Mouse (Mus musculus) CH12.LX (cell line): ENCODE measurements around the gene Grk5. TPM values are rescaled to one million over a fixed set of nuclear protein-coding genes. Genes with fewer than 3 reads are reported as not detected.

Experiments used
- DNase-seq: peaks from one replicate; pipeline ENCODE4 v3.0.0-alpha.2; 2013; ENCODE audit errors: extremely low read depth
- H3K27ac ChIP-seq: 2 replicates; pipeline ENCODE4 v1.5.1; 2012; ENCODE audit warnings: low read depth, mild to moderate bottlenecking, control low read depth, moderate library complexity; ENCODE audit not compliant: insufficient read depth
- H3K27me3 ChIP-seq: replicated peaks from 2 replicates; pipeline ENCODE3; 2012; ENCODE audit warnings: inconsistent platforms
- H3K36me3 ChIP-seq, 2 experiments: replicated peaks in 1 of 2; 2 replicates each; pipeline versions ENCODE3 to v1.6.1; 2012; ENCODE audit warnings: inconsistent platforms in 1 of 2, low read length in 1 of 2, mild to moderate bottlenecking in 1 of 2, mixed read lengths in 1 of 2, moderate library complexity in 1 of 2; ENCODE audit not compliant: control insufficient read depth in 1 of 2, insufficient read depth in 1 of 2
- H3K4me1 ChIP-seq, 2 experiments: 2 replicates each; pipeline ENCODE4 v1.6.1; 2012; ENCODE audit warnings: inconsistent platforms in 1 of 2, moderate library complexity in 1 of 2; ENCODE audit not compliant: insufficient read depth in 2 of 2, control insufficient read depth in 1 of 2
- H3K4me2 ChIP-seq: 2 replicates; pipeline ENCODE4 v1.6.1; 2012; ENCODE audit warnings: low read depth, mild to moderate bottlenecking, control low read depth; ENCODE audit not compliant: poor library complexity, insufficient read depth, severe bottlenecking
- H3K4me3 ChIP-seq, 3 experiments: fragments of 150-350 bp in 1 of 3; sonication (generic) in 1 of 3; replicated peaks in 1 of 3; 2 replicates each; pipeline versions ENCODE3 to v1.5.1; 2011 to 2012; ENCODE audit warnings: low read depth in 2 of 3, low read length in 2 of 3, mild to moderate bottlenecking in 2 of 3, moderate library complexity in 2 of 3, control low read depth in 1 of 3, improper control_type of control experiment in 1 of 3, inconsistent platforms in 1 of 3, mixed read lengths in 1 of 3; ENCODE audit not compliant: poor library complexity in 1 of 3
- H3K79me2 ChIP-seq: replicated peaks from 2 replicates; pipeline ENCODE4 v1.6.1; 2012; ENCODE audit warnings: mild to moderate bottlenecking, moderate library complexity; ENCODE audit not compliant: control insufficient read depth, poor library complexity, insufficient read depth, severe bottlenecking; ENCODE audit errors: extremely low read depth
- H3K9ac ChIP-seq: 2 replicates; pipeline ENCODE4 v1.6.1; 2012; ENCODE audit warnings: low read depth, mild to moderate bottlenecking, control low read depth, moderate library complexity; ENCODE audit not compliant: insufficient read depth
- H3K9me3 ChIP-seq: replicated peaks from 2 replicates; pipeline ENCODE3; 2012; ENCODE audit warnings: low read length, inconsistent platforms, mixed read lengths
- BHLHE40 ChIP-seq: IDR thresholded peaks from 2 replicates; pipeline ENCODE4 v1.6.1; 2011; ENCODE audit warnings: mild to moderate bottlenecking, low read depth, low read length, improper control_type of control experiment
- CHD2 ChIP-seq: IDR thresholded peaks from 2 replicates; pipeline ENCODE4 v1.6.1; 2011; ENCODE audit warnings: low read length, improper control_type of control experiment
- ELF1 ChIP-seq: IDR thresholded peaks from 2 replicates; pipeline ENCODE4 v1.6.1; 2014; ENCODE audit warnings: low read depth, mild to moderate bottlenecking, inconsistent platforms, low read length, improper control_type of control experiment
- EP300 ChIP-seq: IDR thresholded peaks from 2 replicates; pipeline ENCODE4 v1.6.1; 2011; ENCODE audit warnings: low read length, improper control_type of control experiment
- ETS1 ChIP-seq: conservative IDR thresholded peaks from 2 replicates; pipeline ENCODE4 v1.6.1; 2012; ENCODE audit warnings: low read depth, mild to moderate bottlenecking, inconsistent platforms, low read length, improper control_type of control experiment, moderate library complexity
- GABPA ChIP-seq: IDR thresholded peaks from 2 replicates; pipeline ENCODE4 v1.6.1; 2012; ENCODE audit warnings: low read depth, low read length, improper control_type of control experiment, inconsistent platforms; ENCODE audit not compliant: insufficient replicate concordance
- IRF4 ChIP-seq: IDR thresholded peaks from 2 replicates; pipeline ENCODE4 v1.6.1; 2014; ENCODE audit warnings: low read depth, mild to moderate bottlenecking, inconsistent platforms, low read length, improper control_type of control experiment
- JUN ChIP-seq: IDR thresholded peaks from 2 replicates; pipeline ENCODE4 v1.6.1; 2011; ENCODE audit warnings: low read depth, mild to moderate bottlenecking, low read length, improper control_type of control experiment, moderate library complexity; ENCODE audit not compliant: insufficient read depth
- JUND ChIP-seq: conservative IDR thresholded peaks from 2 replicates; pipeline ENCODE4 v1.6.1; 2011; ENCODE audit warnings: low read depth, low read length, improper control_type of control experiment
- MAFK ChIP-seq: IDR thresholded peaks from 2 replicates; pipeline ENCODE4 v1.6.1; 2011; ENCODE audit warnings: low read length, improper control_type of control experiment; ENCODE audit not compliant: insufficient replicate concordance
- MAX ChIP-seq: IDR thresholded peaks from 2 replicates; pipeline ENCODE4 v1.6.1; 2011; ENCODE audit warnings: low read length, improper control_type of control experiment
- MEF2A ChIP-seq: IDR thresholded peaks from 2 replicates; pipeline ENCODE4 v1.6.1; 2014; ENCODE audit warnings: low read depth, mild to moderate bottlenecking, inconsistent platforms, low read length, improper control_type of control experiment, borderline replicate concordance
- MXI1 ChIP-seq: IDR thresholded peaks from 2 replicates; pipeline ENCODE4 v1.6.1; 2011; ENCODE audit warnings: mild to moderate bottlenecking, low read depth, low read length, improper control_type of control experiment
- MYC ChIP-seq: IDR thresholded peaks from 2 replicates; pipeline ENCODE4 v1.6.1; 2011; ENCODE audit warnings: low read depth, mild to moderate bottlenecking, improper control_type of control experiment, low read length
- NELFE ChIP-seq: IDR thresholded peaks from 2 replicates; pipeline ENCODE4 v1.6.1; 2011; ENCODE audit warnings: low read depth, low read length, improper control_type of control experiment
- POLR2A ChIP-seq: IDR thresholded peaks from 2 replicates; pipeline ENCODE4 v1.6.1; 2011; ENCODE audit warnings: low read depth, mild to moderate bottlenecking, improper control_type of control experiment, low read length
- POLR2AphosphoS2 ChIP-seq: IDR thresholded peaks from 2 replicates; pipeline ENCODE4 v1.6.1; 2011; ENCODE audit warnings: low read depth, low read length, improper control_type of control experiment
- RCOR1 ChIP-seq: conservative IDR thresholded peaks from 2 replicates; pipeline ENCODE4 v1.6.1; 2012; ENCODE audit warnings: low read depth, mild to moderate bottlenecking, inconsistent platforms, low read length, improper control_type of control experiment
- SIN3A ChIP-seq: IDR thresholded peaks from 2 replicates; pipeline ENCODE4 v1.6.1; 2012; ENCODE audit warnings: low read length, improper control_type of control experiment, inconsistent platforms
- TBP ChIP-seq: conservative IDR thresholded peaks from 2 replicates; pipeline ENCODE4 v1.6.1; 2011; ENCODE audit warnings: low read depth, low read length, improper control_type of control experiment
- TCF12 ChIP-seq: IDR thresholded peaks from 2 replicates; pipeline ENCODE4 v1.6.1; 2014; ENCODE audit warnings: low read depth, mild to moderate bottlenecking, inconsistent platforms, low read length, improper control_type of control experiment
- UBTF ChIP-seq: IDR thresholded peaks from 2 replicates; pipeline ENCODE4 v1.6.1; 2012; ENCODE audit warnings: low read depth, mild to moderate bottlenecking, inconsistent platforms, low read length, improper control_type of control experiment, moderate library complexity
- USF1 ChIP-seq: IDR thresholded peaks from 2 replicates; pipeline ENCODE4 v1.6.1; 2014; ENCODE audit warnings: low read depth, mild to moderate bottlenecking, inconsistent platforms, low read length, improper control_type of control experiment
- ZC3H11A ChIP-seq: IDR thresholded peaks from 2 replicates; pipeline ENCODE4 v1.6.1; 2012; ENCODE audit warnings: low read depth, mild to moderate bottlenecking, inconsistent platforms, low read length, improper control_type of control experiment
- ZKSCAN1 ChIP-seq: IDR thresholded peaks from 2 replicates; pipeline ENCODE4 v1.6.1; 2012; ENCODE audit warnings: low read depth, inconsistent platforms, low read length, improper control_type of control experiment, borderline replicate concordance
- dilution Hi-C: fragments of 300-500 bp; cut with MboI; formaldehyde crosslinking; loops from 2 replicates; pipeline ENCODE4 v1.14.3; 2020; ENCODE audit warnings: low sequenced_read_pairs; ENCODE audit not compliant: extremely low pct_unique_long_range_greater_than_20kb, extremely low pct_ligation_motif_present
- in situ Hi-C: fragments of 300-500 bp; cut with MboI; formaldehyde crosslinking; loops from 3 replicates; pipeline ENCODE4 v1.14.3; 2019; ENCODE audit warnings: low sequenced_read_pairs, low pct_ligation_motif_present, low pct_unique_long_range_greater_than_20kb, mixed read lengths
- polyA plus RNA-seq: library from polyadenylated mRNA; unstranded; fragments of >175 nt; gene quantifications from 2 replicates; pipeline ENCODE4 v1.2.1, GENCODE M21; 2012; ENCODE audit warnings: low read depth; ENCODE audit not compliant: insufficient read length
- total RNA-seq, 2 experiments: library from RNA; depleted of rRNA; stranded (reverse); fragments of 300-350 nt in 1 of 2; fragments of >200 nt in 1 of 2; gene quantifications; 2 replicates each; pipeline ENCODE4 v1.2.3; 2012 to 2014

The Grk5 gene
- total and polyA plus RNA-seq, 3 experiments: 5.7 to 11.5 (median 7.6) TPM

GRCm38 (mm10) chr19:60935001-60935400 is 45.5 kb downstream of the Grk5 start:
- Histone ChIP-seq H3K27me3 (no peaks in the 10 kb centered on the region), H3K4me2 (no peak overlapping the region), H3K27ac (peak overlapping the region; percentile 40; the same call in 1 of the 2 replicates), H3K79me2 (no peaks in the 10 kb centered on the region), H3K4me3 (no peak overlapping the region), H3K36me3 (no peaks in the 10 kb centered on the region), H3K9me3 (no peaks in the 10 kb centered on the region), H3K9ac (no peak overlapping the region), H3K4me1 (peaks cover 13 to 33% of the 10 kb centered on the region in 2 experiments)
- dilution Hi-C loops: no loop called here
- TF ChIP-seq TCF12 (peak; percentile 34; the same call in 1 of the 2 replicates), GABPA (no peak), UBTF (no peak), MXI1 (no peak), POLR2A (no peak), ELF1 (peak; percentile 74), POLR2AphosphoS2 (no peak), IRF4 (peak; percentile 30; the same call in 1 of the 2 replicates), EP300 (peak; percentile 42)
- no peak for DNase-seq
- in situ Hi-C loops: no loop called here

GRCm38 (mm10) chr19:60939954-60940379 is 50.4 kb downstream of the Grk5 start:
- Histone ChIP-seq H3K79me2 (0 out of 2 replicates have a peak, but pooled peaks cover 3% of the 10 kb centered on the region), H3K4me1 (peaks cover 15 to 45% of the 10 kb centered on the region in 2 experiments), H3K9ac (no peak overlapping the region), H3K36me3 (no peaks in the 10 kb centered on the region), H3K4me2 (peak overlapping the region; percentile 44; the same call in 1 of the 2 replicates), H3K4me3 (no peak overlapping the region), H3K27me3 (no peaks in the 10 kb centered on the region), H3K27ac (peak overlapping the region; percentile 77), H3K9me3 (no peaks in the 10 kb centered on the region)
- in situ Hi-C loops: loop anchor here (10.0 kb wide), 1 partner anchor 45 kb away; no protein-coding TSS in a partner anchor
- dilution Hi-C loops: no loop called here
- DNase-seq: peak; percentile 89
- TF ChIP-seq TBP: no peak
- peak; percentile 80 for TF ChIP-seq SIN3A
- no peak for TF ChIP-seq USF1
- peak; percentile 76 for TF ChIP-seq MAX
- TF ChIP-seq JUND: peak; percentile 91
- no peak for TF ChIP-seq CHD2
- peak; percentile 43; the same call in 1 of the 2 replicates for TF ChIP-seq BHLHE40
- TF ChIP-seq ETS1: peak; percentile 72
- peak; percentile 66 for TF ChIP-seq JUN
- TF ChIP-seq TCF12: peak; percentile 41; the same call in 1 of the 2 replicates
- peak; percentile 84 for TF ChIP-seq MYC
- TF ChIP-seq NELFE: no peak
- TF ChIP-seq MXI1: peak; percentile 64
- TF ChIP-seq ZC3H11A: no peak
- peak; percentile 94 for TF ChIP-seq EP300
- TF ChIP-seq IRF4: peak; percentile 93
- TF ChIP-seq ZKSCAN1: no peak
- TF ChIP-seq MAFK: 0 out of 2 replicates have a peak, but pooled peaks have one; percentile 24
- TF ChIP-seq MEF2A: peak; percentile 42; the same call in 1 of the 2 replicates
- TF ChIP-seq UBTF: no peak
- peak; percentile 77; the same call in 1 of the 2 replicates for TF ChIP-seq RCOR1
